Mouse (Mus musculus): ENCODE measurements around the gene Arid4a. TPM values are rescaled to one million over a fixed set of nuclear protein-coding genes. Genes with fewer than 3 reads are reported as not detected.
"Not testable (repeated sequence)": the region's sequence is repeated elsewhere in the genome, so short reads cannot be mapped to it uniquely, and the experiment has no call there.

Gene Arid4a
- total RNA-seq, 2 experiments from 2014 or later = 45.0 to 74.6 TPM

GRCm38 (mm10) chr12:71014845-71015362 lies 886 bp upstream of the Arid4a start:
- ATAC-seq (ENCODE audit: poor library complexity, severe bottlenecking) = peak; percentile 49

GRCm38 (mm10) chr12:71016211-71016502 lies 367 bp downstream of the Arid4a start:
- ATAC-seq (ENCODE audit: poor library complexity, severe bottlenecking) = no peak

GRCm38 (mm10) chr12:71016503-71017241 lies 882 bp downstream of the Arid4a start:
- ATAC-seq (ENCODE audit: poor library complexity, severe bottlenecking) = peak; percentile 22

- no peak for ATAC-seq (ENCODE audit: poor library complexity, severe bottlenecking)
Observed at GRCm38 (mm10) chr12:71017242-71017571, 1.4 kb downstream of the Arid4a start.

GRCm38 (mm10) chr12:71017827-71018226 lies 2.0 kb downstream of the Arid4a start:
- no peak for ATAC-seq (ENCODE audit: poor library complexity, severe bottlenecking)

GRCm38 (mm10) chr12:71019211-71019610 lies 3.4 kb downstream of the Arid4a start:
- ATAC-seq (ENCODE audit: poor library complexity, severe bottlenecking) = no peak

GRCm38 (mm10) chr12:71024411-71024810 lies 8.6 kb downstream of the Arid4a start:
- no peak for ATAC-seq (ENCODE audit: poor library complexity, severe bottlenecking)

- ATAC-seq (ENCODE audit: poor library complexity, severe bottlenecking) = not testable (repeated sequence)
Observed at GRCm38 (mm10) chr12:71028265-71028664, 12.5 kb downstream of the Arid4a start.

GRCm38 (mm10) chr12:71030260-71030659 lies 14.5 kb downstream of the Arid4a start:
- no peak for ATAC-seq (ENCODE audit: poor library complexity, severe bottlenecking)

- ATAC-seq (ENCODE audit: poor library complexity, severe bottlenecking) = no peak
Observed at GRCm38 (mm10) chr12:71030722-71031121, 14.9 kb downstream of the Arid4a start.

GRCm38 (mm10) chr12:71035826-71036225 lies 20.0 kb downstream of the Arid4a start:
- ATAC-seq (ENCODE audit: poor library complexity, severe bottlenecking) = no peak

- peak; percentile 56 for ATAC-seq (ENCODE audit: poor library complexity, severe bottlenecking)
Observed at GRCm38 (mm10) chr12:71036729-71037404, 21.1 kb downstream of the Arid4a start.

GRCm38 (mm10) chr12:71040462-71040861 lies 24.7 kb downstream of the Arid4a start:
- ATAC-seq (ENCODE audit: poor library complexity, severe bottlenecking) = peak; percentile 95

- ATAC-seq (ENCODE audit: poor library complexity, severe bottlenecking) = no peak
Observed at GRCm38 (mm10) chr12:71042451-71042850, 26.7 kb downstream of the Arid4a start.

- no peak for ATAC-seq (ENCODE audit: poor library complexity, severe bottlenecking)
Observed at GRCm38 (mm10) chr12:71043571-71043970, 27.8 kb downstream of the Arid4a start.

GRCm38 (mm10) chr12:71044488-71044887 lies 28.7 kb downstream of the Arid4a start:
- no peak for ATAC-seq (ENCODE audit: poor library complexity, severe bottlenecking)

- no peak for ATAC-seq (ENCODE audit: poor library complexity, severe bottlenecking)
Observed at GRCm38 (mm10) chr12:71046501-71046900, 30.7 kb downstream of the Arid4a start.

- no peak for ATAC-seq (ENCODE audit: poor library complexity, severe bottlenecking)
Observed at GRCm38 (mm10) chr12:71047473-71048078, 31.8 kb downstream of the Arid4a start.

GRCm38 (mm10) chr12:71048117-71048516 lies 32.3 kb downstream of the Arid4a start:
- ATAC-seq (ENCODE audit: poor library complexity, severe bottlenecking) = peak; percentile 79

GRCm38 (mm10) chr12:71048561-71048960 lies 32.8 kb downstream of the Arid4a start:
- no peak for ATAC-seq (ENCODE audit: poor library complexity, severe bottlenecking)

- ATAC-seq (ENCODE audit: poor library complexity, severe bottlenecking) = no peak
Observed at GRCm38 (mm10) chr12:71049596-71050265, 33.9 kb downstream of the Arid4a start.

All from megakaryocyte, adult 5-6 weeks (primary cell).